Mouse (Mus musculus) cerebellum, adult 18-20 months (tissue): ENCODE measurements around the gene Fam83e.

Experiments
- DNase-seq, 2 experiments: peaks; one replicate each; pipeline ENCODE4 v3.0.0; 2021

The Fam83e gene

DNA sequence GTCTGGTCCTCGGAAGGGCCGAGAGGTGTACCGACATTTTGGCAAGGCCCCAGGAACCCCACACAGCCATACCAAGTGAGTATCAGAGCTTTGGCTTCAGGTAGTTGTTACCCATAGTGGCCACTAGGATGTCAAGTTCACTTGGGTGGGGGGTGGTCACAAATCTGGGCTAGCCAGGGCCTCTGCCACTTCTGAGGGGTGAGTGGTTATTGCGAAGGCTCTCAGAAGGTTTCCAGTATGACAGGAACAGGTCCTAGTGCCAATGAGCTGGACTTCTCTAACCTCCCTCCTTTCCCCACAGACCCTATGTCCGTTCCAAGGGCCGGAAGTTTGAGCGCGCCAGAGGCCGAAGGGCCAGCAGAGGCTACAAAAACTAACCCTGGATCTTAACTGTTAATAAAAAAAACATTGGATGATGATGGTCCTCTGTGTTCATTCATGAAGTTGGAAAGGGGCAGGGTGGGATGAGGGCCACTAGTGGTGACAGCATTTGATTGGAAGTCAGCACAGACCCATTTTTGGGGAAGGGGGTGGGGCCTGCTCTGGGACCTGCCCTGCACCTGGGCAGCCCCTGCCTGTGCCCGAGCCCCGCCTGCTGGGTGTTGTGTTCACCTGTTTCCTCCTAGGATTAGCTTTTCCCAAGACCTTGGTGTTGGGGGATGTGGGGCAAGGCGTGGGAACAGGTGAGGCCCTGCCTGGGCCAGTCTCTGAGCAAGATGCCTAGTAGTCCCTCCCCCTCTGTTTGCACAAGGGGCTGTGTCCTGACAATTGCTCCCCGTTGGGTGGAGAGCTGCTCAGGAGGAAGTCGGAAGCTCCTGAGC lies at the start of gene Fam83e:
Gene Fam83e, plus strand, starts transcription at position 800 of the 821 bp plus-strand sequence.
- no peak for DNase-seq

DNA sequence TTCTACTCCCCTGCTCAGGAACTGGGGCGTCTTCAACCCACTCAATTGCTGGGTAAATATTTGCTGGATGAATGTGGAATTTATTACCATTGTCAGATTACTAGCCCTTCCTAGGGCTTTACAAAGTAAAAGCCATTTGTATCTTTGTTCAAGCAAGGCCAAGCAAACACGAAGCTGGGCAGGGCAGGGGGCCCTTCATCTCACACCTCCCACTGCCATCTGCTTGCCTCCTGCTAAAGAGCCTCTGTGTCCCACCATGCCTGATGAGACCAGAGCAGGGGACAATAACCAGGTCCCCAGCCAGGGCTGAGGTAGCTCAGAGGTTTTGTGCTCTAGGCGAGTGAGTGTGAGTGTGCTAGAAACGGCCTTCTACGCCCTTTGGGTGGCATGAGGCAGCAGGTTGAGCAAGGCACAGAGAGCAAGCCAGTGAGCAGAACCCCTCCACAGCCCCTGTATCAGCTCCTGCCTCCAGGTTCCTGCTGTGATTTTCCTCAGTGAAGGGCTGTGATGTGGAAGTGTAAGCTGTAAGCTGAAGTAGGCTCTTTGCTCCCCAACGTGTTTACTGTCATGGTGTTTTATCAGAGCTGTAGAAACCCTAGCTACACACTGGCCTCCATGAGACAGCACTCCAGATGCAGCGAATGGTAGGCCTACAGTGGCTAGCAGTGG lies 43.3 kb upstream of the Fam83e start:
- DNase-seq = no peak

DNA sequence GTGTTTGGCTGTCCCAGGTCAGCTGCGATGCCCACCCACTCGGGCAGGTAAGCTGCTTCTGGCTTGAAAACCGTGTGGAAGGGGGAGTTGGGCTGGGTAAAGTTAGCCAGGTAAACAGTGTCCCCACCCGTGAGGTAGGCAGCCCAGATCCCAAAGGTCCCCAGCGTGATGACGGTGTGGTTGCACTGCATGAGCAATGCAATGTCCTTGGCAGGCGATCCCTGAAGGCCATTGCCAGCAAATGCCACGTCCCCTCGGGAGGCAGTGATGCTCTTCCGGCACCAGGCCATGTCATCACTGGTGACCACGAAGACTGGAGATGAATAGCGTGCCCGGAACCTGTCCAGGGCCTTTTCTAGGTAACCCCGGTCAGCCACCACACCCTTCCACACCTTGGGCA lies 42.5 kb upstream of the Fam83e start:
- DNase-seq = no peak

DNA sequence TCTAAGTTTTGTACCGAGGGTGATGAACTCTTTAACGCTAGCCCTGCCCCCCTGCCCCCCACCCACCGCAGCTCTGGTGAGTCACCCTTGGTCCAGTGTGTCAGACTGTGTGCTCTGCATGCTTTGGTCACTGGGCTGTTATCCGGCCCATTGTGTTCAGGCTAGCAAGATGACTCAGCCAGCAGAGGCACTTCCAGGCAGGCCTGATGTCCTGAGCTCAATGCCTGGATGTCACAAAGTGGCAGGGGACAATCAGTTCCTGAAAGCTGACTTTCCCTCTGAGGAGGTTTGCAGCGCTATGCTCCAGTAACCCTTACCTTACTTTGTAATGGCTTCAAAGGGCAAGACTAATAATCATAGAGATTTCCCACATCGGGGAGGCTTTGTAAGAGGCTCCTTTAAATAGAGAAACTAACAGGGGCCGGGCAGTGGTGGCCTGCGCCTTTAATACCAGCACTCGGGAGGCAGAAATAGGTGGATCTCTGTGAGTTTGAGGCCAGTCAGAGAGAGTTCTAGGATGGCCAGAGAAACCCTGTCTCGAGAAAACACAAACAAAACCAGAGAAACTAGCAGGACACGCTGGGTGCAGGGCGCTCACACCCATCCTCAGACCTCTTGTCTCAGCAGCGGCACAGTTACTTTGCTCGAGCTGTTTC lies 40.9 kb upstream of the Fam83e start:
- no peak for DNase-seq

DNA sequence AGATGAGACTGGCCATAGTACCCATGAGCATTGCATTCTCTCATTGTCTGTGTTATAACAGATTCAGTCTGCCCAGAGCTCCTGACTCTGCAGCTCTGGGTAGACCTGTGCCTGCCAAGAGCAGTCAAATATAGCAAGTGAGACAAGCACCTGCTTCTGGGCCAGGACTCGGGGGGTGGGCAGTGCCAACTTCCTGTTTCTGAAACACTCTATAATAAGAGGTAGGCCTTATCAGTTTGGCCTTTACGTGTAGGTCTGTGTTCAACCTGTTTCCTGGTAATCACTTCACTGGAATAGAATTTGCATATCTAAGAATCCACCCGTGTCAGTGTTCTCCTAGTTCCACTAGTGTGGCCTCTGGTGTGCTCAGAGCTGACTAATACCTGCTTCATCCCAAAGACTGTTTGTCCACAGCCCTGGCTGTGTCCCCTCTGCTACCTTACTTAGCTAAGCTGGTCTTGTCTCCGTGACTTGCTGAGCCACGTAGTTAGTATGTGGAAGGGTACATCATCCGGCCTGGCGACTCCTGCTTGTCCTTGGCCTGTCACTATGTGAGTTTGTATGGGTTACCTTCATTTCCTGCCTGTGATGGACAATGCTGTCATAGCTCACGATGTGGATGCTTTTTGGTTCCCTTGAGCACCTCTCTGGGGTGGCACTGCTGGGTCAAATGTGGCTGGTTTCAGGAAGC lies 39.8 kb upstream of the Fam83e start:
- DNase-seq = peak; percentile 53

DNA sequence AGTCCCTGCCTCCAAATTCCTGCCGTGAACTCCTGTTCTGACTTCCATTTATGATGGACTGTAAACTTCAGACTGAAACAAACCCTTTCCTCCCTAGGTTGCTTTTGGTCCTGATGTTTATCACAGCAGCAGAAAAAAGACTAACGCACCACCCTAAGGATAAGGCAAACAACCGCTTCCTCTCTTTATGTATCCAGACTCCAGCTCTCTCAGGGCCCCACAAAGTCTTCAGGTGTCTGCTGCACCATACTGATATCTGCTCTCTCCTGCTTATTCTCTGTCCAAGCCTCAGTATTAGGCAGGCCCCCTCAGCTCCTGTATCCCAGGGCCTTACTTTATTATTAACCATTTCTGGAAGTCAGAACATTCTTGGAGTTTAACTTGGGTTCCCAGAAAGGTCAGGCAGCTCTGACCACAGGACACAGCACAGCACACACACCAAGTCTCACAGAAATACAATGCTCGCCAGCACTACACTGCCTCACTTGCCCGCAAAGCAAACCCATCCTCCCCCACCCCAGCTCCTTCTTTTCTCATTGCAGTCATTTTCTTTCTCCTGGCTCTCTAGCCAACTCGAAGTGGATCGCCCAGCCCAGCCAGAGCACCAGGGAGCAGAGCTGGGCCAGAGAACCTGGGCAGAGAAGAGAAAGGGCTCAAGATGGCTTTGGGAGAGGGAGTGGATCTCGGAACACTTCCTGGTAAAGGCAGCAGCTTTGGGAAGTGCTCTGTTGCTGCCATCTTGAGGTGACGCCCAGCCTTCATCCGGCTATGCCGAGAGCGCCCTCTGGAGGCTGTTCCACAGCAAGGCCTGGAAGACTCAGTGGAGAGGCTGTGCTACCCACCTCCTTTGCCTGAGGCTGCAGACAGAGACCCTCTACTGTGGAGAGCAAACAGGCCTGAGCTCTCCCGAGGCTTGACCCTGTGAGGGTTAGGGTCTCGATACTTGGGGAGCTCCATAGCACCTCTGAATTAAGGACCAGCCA lies 38.6 kb upstream of the Fam83e start:
- DNase-seq = peak; percentile 84 to 93

DNA sequence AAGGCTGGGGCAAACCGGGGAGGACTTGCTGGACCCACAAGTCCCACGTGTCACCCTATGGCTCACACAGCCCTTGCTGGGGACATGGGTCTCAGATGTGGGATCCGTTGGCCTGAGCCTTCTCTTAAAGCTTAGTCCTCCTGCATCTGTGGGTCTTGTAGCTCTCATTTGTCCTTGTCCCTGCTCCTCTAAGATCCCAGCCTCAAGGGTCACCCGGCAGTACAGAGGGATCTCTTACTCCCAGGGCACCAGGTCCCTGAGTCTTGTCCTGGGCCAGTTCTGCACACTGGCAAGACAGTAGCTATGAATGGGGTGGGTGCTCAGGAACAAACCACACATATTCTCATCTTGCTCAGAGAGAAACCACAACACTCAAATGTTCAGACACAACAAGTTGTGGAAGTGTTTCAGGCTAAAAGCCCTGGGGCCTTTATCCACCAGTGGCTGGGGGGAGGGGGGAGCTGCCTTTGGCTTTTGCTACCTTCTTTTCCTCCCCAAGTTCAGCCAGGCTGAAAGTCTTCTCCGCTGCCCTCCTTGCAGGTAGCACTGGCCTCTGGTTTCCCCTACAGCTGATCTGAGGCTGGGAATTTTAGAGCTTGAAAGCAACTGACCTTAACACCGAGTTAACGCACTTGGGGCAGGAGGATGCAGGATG lies 37.5 kb upstream of the Fam83e start, which contains the start of gene Ntn5:
Gene Ntn5, plus strand, starts transcription at position 627 of the 655 bp plus-strand sequence.
- no peak for DNase-seq

DNA sequence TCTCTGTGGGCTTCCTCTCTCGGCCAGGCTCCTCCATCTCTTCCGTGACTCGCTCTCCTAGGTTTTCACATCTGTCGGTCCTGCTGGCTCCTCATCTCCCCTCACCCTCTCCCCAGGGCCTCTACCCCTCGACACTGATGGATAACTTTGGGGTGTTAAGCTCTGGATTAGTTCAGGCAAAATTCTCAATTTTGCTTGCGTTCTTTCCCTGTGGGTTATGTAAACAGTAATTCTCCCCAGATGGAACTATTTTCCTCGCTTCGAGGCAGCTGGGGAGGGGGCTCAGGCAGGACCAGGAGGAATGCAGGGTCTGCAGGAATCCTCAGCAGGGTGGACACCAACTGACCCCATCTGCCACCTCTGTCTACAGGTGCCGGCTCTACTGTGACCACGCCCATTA lies 35.2 kb upstream of the Fam83e start:
- DNase-seq = no peak

DNA sequence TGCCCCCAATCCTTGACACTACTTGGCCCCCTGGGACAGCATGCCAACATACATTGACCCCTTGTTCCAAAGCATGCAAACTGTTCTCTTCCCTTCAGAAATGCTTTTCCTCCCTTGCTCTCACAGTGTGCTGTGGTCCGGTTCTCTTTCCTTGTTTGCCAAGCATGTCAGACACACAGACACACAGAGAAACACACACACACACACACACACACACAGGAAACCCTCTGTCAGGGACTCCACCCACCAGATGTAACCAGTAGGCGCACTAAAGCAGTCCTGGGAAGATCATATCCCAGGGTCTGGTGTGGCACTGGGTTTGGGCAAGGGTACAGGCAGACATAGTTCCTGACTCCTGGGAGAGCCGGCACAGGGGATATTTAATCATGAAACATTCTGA lies 34.2 kb upstream of the Fam83e start:
- no peak for DNase-seq

DNA sequence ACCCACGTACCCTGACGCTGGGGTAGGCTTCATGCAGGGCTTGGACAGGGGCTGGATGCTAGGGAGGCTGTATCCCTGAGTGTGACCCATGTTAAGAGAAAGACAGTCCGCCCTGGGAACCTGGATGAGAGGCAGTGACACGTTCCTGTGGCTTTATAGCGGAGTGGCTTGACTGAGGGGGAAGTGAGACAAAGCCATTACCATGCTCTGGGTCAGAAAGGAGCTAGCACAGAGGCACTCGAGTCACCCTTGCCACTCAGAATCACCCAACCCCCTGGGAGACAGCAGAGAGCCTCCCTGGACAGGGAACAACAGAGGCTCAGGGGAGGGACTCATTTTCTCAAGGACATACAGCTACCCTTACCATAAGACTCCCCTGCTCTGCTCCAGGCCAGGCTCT lies 31.9 kb upstream of the Fam83e start:
- DNase-seq = no peak

DNA sequence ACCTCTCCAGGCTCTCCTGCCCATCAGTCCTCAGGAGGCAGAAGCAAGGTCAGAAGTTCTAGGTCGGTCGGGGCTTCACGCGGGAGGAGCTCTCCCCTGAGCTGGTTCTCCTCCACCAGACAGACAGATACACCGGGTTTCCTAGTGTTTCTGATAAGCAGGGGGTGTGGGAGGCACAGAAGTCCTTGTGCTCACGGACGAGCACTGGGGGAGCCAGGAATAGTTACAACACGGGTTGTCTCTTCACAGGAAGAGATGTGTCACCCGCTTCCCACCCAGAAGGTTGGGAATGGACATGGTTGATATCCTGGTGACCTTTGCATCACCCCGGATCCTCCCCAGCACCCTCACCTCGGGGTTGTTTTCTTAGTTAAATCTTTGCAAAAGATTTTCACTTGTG lies 31.2 kb upstream of the Fam83e start:
- DNase-seq = no peak

DNA sequence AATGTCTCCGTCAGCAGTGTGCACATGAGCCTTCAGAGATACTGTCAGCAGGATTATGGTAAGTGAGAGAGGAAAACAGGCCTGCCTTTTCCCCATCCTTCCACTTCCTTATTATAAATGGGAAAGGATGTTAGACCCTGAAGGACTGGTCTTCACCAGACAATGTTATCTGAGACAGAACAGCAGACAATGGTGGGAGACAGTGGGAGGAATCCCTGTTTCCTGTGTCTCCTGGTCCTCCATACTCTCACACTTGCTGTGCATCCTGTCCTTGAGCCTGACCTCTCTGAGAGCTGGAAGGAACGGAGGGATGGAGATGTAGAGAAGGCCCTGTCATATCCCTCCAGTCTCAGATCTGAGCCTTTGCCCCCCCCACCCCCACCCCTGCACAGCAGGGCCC lies 28.6 kb upstream of the Fam83e start:
- DNase-seq = no peak

DNA sequence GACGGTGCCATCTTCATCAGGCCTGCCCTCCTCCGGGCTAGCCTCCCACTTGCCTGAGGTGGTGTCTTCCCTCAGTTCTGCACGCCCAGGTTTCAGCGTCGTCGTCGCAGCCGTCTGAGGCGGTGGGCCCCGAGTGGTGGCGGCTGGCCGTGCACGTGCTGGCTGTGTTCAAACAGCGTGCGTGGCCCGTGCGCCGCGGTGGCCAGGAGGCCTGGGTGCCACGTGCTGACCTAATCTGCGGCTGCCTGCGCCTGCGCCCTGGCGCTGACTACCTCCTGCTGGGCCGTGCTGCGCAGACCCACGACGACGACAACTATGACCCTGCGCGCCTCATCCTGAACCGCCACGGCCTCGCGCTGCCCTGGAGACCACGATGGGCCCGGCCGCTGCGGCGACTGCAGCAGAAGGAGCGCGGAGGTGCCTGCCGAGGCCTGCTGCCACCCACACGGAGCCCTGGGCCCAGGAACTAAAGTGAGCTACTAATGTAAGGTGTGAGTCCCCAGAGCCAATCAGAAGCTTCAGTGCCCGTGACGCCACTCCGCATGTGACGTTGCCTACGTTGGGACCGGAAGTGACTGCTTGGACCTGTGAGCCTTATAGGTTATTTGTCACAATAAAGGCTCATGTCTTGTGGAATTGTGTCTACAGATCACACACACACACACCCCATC lies 27.0 kb upstream of the Fam83e start, which contains the start of gene Sec1:
Gene Sec1, minus strand, starts transcription at position 482 of the 671 bp plus-strand sequence.
- DNase-seq = no peak

DNA sequence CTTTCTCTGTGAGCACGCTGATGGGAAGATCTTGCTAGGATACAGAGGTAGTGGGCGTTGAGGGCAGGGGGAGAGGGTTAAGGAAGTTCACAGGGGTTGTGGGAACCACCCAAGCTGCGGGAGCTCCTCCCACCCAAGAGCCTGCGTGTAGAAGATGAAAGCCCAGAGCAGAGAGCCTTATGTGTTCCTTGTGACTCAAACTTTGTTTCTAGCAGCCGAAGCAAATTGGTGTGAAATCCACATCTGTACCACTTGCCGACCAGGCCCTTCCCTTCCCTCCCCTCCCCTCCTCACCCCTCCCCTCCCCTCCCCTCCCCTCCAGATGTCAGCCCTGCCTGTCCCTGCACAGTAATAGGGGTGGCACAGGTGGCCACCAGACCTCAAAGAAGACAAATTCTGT lies 25.9 kb upstream of the Fam83e start:
- DNase-seq = no peak

DNA sequence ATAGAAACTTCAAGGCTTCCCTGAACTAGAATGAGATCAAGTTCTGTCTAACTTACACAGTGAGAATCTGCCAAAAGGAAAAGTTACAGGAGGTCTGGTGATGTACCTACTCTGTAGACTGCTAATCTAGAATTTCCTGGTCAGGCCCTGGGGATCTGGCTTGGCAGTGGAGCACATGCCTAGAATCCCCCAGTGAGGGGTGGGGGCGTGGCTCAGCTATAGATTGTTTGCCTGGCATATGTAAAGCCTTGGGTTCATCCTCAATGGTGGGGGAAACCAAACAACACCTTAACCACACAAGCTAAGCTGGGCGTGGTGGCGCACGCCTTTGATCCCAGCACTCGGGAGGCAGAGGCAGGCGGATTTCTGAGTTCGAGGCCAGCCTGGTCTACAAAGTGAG lies 23.1 kb upstream of the Fam83e start:
- DNase-seq = no peak

DNA sequence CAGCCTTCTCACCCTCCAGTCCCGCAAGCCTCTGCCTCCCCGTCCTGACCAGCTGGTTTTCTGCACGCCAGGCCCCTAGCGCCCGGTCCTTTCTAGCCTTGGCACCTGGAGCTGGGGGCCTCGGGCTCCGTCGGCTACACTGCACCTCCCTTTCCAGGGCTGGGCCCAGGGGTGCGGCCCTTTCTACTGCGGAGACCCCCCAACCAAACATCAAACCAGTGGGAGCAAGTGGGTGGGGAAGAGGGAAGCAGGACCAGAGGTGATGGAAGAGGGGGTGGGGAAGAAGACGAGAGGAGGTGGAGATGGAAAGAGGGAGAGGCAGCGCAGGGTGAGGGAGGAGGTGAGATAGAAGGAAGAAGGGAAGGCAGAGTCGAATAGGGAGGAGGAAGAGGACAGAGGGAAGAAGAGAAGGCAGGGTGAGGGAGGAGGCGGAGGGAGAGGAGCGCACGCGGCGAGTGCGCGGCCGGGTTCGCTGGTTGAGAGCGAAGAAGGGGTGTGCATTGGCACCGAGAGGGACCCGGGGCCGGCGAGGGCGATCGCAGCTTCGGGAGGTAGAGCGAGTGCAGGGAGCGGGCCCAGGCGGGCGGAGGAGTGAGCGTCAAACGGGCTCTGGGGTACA lies 21.4 kb upstream of the Fam83e start, which contains the start of gene Car11:
Gene Car11, plus strand, starts transcription at position 321 of the 619 bp plus-strand sequence.
- peak; percentile 57 to 66 for DNase-seq

DNA sequence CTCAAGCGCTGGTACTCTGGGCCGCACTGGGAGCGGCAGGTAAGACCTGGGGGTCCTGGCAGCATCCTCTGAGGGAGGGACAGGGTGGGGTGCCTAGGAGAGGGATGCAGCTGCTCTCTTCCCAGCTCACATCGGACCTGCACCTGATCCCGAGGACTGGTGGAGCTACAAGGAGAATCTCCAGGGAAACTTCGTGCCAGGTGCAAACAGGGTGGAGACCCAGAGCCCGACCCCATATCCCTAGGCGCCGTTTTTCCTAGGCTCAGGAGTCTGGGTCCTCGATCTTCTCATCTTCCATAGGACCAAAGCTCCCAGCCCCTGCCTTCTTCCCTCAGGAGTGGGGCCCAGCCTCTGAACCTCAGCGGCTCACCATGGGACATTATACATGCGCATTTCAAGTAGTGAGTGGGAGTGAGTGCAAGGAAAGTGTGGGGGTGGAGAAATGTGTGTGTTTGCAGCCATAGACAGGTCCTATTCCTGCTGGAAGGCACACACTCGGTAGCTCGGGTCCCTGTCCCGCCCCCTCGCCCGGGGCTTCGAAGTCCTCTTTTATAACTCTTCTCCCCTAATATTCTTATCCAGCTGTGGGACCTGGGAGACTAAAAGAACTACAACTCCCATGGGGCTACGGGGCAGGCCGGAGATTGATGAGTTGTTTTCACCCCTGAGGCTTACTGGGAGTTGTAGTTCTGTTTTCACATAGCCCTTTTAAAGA lies 20.6 kb upstream of the Fam83e start:
- peak; percentile 84 to 87 for DNase-seq

DNA sequence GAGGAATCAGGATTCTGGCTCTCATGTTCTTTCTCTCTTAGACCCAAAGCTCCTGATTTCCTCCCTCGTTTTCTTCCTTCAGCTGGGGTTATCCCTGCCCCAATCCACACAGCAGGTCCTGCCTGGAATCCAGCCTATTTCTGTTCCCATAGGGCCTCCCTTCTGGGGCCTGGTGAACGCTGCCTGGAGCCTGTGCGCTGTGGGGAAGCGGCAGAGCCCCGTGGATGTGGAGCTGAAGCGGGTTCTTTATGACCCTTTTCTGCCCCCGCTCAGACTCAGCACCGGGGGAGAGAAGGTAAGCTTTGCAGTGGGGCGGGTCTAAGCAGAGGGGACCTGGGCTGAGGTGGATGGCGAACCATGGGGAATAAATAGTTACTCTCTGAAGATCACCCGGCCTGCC lies 19.9 kb upstream of the Fam83e start:
- DNase-seq = peak in 1 of 2 experiments; percentile 60

DNA sequence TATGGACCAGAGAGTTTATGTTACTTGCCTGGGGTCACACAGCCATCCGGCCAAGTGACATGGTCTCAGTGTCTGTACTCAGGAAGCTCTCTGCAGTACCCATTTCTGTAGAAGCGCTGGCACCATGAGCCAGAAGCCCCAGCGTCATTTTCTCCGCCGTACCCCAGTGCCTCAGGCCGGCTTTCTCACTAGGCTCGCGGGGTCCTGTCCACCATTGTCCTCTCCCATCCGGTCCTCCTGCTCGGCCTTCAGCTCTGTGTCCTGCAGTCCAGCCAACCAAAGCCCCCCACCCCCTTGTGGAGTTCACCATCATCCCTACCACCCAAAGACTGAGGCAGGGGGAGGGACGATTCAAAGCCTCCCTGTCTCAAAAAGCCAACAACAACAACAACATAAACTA lies 19.4 kb upstream of the Fam83e start:
- DNase-seq = peak in 1 of 2 experiments; percentile 22
